Mouse (Mus musculus): ENCODE data around the gene Tcte2.
"Not testable (repeated sequence)": the region's sequence is repeated elsewhere in the genome, so short reads cannot be mapped to it uniquely, and the experiment has no call there.

Gene Tcte2

DNA sequence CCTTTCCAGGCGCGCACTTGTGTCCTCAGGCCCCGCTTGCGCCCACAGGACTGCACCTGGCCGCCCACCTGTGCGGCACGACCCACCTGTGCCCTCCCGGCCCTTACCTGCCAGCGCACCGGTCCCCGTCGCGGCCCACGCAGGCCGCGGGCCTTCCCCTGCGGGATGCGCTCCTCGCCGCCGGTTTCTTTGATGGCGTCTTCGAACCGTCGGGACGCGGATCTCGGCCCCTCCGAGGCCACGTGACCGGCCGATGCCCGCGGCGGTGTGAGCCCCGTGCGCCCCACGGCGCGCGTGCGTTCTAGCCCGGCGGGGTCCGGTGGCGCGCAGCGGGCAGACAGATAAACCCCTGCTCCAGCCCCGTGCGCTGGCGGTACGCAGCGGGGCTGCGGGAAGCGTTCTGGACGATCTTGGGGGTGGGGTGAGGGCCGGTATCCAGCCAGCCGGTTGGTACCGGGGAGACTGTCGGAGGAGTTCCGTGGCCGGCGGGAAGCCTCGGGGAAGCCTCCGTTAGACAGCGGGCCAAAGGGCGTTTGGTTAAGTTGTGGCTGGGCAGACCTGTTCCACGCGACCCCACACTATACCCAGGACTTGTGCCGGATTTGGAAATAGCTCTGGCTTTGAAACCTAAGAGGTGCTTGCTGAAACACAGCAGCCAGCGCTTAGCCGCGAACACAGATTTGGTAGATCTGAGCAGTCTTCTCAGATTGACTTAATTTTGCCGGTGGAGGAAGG, at the start of gene Tcte2:
Tcte2 (minus strand) TSS at position 647 of the 735 bp plus-strand sequence.
- DNase-seq (ENCODE audit: low spot score), result no peak

GRCm38 (mm10) chr17:13806016-13806415, 44.4 kb upstream of the Tcte2 start:
- no peak for DNase-seq (ENCODE audit: low spot score)

DNA sequence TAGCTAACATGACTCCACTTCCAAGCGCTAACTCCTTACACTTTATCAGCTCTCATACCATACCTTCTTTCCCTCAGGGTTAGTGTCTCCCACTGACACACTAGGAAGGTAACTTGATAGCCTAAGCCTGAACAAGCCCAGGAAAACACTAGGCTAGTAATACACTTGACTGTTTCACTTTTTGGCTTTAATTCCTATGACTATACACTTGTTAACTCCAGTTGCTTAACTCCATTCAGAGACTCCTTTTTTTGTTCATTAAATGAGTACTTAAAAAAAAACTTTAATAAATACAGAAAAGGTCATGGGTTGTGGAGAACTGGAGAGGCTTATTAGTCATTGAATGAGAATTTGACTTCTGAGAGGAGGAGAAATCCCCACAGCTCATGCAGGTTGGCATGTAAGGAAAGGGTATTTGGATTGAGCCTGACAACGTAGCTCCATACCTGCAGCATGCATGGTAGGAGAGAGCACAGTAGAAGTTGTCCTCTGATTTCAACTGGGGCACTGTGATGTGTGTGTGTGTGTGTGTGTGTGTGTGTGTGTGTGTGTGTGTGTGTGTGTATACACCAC, 41.3 kb upstream of the Tcte2 start:
- no peak for DNase-seq (ENCODE audit: low spot score)

GRCm38 (mm10) chr17:13797691-13798090, 36.1 kb upstream of the Tcte2 start:
- no peak for DNase-seq (ENCODE audit: low spot score)

- DNase-seq (ENCODE audit: low spot score), result not testable (repeated sequence)
These were observed 28.4 kb upstream of the Tcte2 start for GRCm38 (mm10) chr17:13790033-13790432.

GRCm38 (mm10) chr17:13783469-13783868, 21.8 kb upstream of the Tcte2 start:
- DNase-seq (ENCODE audit: low spot score), result no peak

GRCm38 (mm10) chr17:13781948-13782347, 20.3 kb upstream of the Tcte2 start:
- DNase-seq (ENCODE audit: low spot score), result no peak

DNA sequence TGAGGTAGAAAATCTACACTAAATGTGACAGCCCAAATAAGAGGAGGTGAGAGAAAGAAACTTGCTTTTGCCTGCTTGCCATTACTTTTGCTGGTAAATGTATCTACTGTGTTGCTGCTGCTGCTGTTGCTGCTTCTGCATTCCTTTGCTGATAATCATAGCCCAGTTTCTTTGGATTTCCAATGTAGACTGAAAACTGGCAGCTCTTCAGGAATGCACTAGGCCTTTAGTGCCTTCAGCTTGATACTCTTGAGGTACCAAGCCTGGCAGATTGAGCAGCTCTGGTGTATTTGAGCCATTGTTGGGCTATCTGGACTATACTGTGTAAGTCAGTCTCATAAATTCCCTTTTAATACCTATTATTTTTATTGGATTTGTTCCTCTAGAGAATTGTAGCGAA, 17.2 kb upstream of the Tcte2 start:
- DNase-seq (ENCODE audit: low spot score), result no peak

- no peak for DNase-seq (ENCODE audit: low spot score)
These were observed 16.1 kb upstream of the Tcte2 start for GRCm38 (mm10) chr17:13777676-13778075.

- DNase-seq (ENCODE audit: low spot score), result no peak
These were observed 7.6 kb upstream of the Tcte2 start for GRCm38 (mm10) chr17:13769256-13769655.

DNA sequence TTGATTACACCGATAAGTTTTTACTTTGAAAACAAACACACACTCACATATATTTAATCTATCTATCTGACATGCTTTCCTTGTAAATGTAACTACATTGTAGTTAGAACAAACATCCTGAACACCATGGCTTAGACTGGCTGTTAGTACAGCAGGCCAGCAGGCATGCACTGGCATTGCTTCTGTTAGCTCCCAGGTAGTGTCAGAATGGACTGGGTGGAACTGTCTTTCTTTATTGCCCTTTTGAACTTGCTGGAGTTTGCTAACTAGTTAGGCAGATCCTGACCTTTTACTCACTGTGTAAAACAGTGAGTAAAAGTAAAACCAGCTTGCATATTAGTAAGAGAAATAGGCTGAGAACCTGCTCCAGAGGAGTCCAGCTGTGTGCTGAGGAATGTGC, 6.9 kb upstream of the Tcte2 start:
- no peak for DNase-seq (ENCODE audit: low spot score)

DNA sequence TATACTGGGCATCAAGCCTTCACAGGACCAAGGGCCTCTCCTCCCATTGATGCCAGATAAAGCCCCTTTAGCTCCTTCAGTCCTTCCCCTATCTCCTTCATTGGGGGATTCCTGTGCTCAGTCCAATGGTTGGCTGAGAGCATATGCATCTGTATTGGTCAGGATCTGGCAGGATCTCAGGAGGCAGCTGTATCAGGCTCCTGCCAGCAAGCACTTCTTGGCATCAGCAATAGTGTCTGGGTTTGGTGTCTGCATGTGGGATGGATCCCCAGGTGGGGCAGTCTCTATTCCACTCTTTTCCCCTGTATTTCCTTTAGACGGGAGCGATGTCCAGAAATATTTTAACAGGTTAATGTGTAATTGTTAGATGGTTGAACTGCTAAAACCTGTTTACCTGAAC, 3.3 kb upstream of the Tcte2 start:
- DNase-seq (ENCODE audit: low spot score), result not testable (repeated sequence)

GRCm38 (mm10) chr17:13763819-13764218, 2.2 kb upstream of the Tcte2 start:
- no peak for DNase-seq (ENCODE audit: low spot score)

DNA sequence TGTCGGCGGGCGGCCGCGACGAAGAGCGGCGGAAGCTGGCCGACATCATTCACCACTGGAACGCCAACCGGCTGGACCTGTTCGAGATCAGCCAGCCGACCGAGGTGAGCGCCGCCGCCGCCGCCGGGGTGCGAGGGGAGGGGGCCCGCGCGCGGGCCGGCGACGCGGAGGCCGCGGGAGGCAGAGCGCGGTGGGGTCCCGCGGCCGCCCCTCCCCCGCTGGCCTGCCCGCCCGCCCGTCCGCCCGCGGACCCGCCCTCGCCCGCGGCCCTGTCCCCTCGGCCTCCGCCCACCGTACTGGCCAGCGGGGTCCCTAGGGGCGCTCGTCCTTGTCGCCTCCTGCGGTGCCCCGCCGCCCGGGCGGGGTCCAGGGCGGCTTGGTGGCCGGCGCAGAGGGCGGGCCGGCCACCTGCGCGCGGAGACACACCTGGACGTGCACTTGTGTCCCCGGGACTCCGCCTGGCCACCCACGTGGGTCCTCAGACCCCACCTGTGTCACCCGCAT, 898 bp downstream of the Tcte2 start:
- DNase-seq (ENCODE audit: low spot score), result no peak

GRCm38 (mm10) chr17:13759853-13760627, 1.6 kb downstream of the Tcte2 start, which contains the start of gene Afdn:
TSS of gene Afdn (plus strand) at chr17:13760539.
- DNase-seq (ENCODE audit: low spot score), result peak; percentile 60

DNA sequence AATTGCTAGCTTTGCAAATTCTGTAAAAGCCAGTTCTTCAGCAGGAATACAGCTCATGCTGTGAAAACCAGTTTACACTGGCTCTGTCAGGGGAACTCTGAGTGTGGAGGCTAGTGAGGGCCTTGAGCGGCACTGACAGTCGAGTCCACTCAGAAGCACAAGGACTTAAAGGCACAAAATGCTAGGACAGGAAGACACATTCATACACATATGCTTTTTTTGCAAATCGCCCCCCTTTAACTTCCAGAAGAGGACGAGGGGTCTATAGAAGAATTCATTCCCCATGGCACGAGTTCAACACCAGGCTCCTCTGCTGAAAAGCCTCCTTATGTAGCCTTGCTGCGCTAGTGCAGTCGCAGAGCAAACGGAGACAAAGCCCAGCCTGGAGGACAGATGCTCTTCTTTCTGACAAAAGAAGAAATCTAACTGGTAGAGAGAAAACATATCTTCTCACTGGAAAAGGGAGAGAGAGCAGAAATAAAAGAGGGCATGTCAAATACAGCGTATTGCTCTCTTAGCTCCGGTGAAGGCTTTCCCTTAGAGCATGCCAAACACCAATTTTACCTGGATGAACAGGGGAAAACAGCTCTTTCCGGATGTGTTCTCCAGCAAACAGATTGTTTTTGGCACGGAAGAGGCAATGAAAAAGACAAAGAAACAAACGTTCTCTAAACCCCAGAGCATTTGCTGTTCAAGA, 2.3 kb downstream of the Tcte2 start:
- DNase-seq (ENCODE audit: low spot score), result no peak

- DNase-seq (ENCODE audit: low spot score), result no peak
These were observed 3.0 kb downstream of the Tcte2 start for GRCm38 (mm10) chr17:13758586-13758985.

DNA sequence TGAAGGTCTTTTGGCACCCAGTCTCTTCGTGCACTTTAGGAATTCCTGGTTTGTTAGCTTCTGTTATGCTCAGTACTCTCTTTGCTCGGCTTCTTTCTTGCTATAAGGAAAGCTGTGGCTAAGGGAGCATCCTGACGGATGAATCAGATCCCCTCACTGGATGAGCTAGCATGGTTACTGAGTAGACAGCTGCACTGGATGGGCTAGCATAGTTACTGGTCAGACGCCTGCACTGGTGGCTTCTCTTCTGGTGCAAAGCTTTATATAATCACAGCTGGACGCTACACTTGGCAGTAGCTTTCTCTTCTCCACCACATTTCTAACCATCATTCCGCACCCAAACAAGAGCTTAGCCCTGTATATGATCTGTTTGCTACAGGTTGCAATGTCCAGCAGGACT, 6.7 kb downstream of the Tcte2 start:
- no peak for DNase-seq (ENCODE audit: low spot score)

DNA sequence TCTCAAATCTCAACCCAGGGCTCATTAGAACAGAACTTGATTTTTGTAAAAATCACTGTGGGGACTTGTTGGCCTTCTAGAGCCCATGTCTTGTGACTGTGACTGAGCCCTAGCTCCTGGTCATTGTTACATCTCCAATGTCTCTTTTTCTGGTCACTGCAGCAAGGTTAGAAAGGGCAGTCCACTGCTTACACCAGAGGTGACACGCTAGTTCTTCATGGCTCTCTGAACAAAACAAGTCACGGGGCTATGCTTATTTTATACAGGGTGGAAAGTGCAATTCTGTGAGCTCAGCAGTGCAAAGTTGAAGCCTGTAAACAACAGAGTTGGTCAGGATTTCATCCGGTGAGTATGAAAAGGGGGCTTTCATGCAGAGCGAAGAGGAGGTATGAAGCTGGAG, 7.7 kb downstream of the Tcte2 start:
- no peak for DNase-seq (ENCODE audit: low spot score)

- DNase-seq (ENCODE audit: low spot score), result no peak
These were observed 12.6 kb downstream of the Tcte2 start for GRCm38 (mm10) chr17:13749027-13749426.

DNA sequence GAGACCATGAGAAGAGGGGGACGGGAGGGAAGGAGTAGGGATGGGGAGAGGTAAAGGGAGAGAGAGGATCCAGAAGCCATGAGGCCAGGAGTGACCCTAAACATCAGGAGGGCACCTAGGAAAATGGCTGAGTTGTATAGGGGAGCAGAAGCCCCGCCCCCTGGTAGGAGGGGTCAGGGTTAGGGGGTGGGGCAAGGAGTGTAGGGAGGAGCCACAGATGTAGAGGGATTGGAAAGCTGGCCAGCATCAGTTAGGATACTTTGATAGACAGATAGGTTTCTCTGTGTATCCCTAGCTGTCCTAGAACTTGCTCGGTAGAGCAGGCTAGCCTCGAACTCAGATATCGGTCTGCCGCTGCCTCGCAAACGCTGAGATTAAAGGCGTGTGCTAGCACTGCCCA, 13.9 kb downstream of the Tcte2 start:
- no peak for DNase-seq (ENCODE audit: low spot score)

DNA sequence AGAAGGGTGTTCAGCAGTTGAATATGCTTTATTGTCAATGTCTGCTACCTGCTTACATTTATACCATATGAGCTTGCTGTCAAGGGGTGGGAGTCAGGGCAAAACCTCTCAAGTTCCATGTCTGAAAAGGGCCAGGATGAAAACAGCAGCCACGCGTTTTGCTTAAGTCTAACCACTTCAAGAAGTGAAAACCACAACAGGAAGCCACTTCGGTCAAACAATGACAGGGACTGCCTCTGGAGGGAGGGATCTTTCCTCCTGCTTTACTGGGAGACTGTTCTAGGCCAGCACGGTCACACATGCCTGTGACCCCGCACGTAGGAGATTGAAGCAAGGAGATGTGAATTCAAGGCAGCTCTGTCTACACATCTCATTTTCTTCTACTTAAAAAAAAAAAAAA, 15.3 kb downstream of the Tcte2 start:
- no peak for DNase-seq (ENCODE audit: low spot score)

Measured in ovary, postnatal 10 days (tissue).